Mouse (Mus musculus): ENCODE measurements at regions not wholly inside any gene's neighbourhood (a gene's known extent, or its start where the extent isn't known, plus 50 kb on each side); places are given as distances from the start of the nearest gene placed in this dataset.

DNA sequence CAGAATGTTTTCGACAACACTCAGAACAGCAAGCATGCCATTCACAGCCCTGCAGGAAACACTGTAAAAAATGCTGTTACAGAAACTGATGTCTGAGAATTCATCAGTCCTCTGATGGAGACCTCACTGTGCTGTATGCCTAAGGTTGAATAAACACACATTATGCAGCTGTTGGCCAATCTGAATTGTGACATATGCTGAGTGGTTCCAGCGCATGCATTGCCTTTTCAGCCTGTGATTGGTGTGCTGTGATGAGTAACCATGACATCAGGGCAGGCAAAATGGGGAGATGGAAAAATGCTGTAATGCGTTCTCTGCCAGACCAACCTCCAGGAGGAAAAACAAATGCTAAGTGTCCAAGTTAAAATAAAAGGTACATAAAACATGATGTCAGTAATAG is 620.3 kb downstream of the Utrn start:
- DNase-seq: no peak

DNA sequence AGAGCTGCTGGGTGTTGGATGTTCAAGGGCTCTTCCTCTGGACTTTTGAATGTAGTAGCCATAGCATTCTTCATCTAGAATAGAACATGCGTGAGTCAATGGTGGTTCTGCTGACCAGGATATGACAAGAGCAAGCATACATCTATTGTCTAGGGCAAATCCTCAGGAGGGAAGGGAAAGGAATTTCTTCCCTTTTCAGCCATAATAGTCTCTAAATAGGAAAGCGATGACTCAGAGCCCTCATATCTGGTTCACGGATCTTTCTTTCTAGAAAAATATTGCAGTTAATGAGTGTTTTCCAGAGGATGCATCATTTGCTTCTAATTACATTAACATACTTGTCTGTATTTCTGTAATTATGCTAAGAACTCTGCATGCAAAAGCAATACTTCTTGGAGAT is 615.9 kb downstream of the Utrn start:
- no peak for DNase-seq

- no peak for DNase-seq
Observed at GRCm38 (mm10) chr10:12285679-12286078, 583.5 kb downstream of the Utrn start.

GRCm38 (mm10) chr10:12298887-12299286 is 570.3 kb downstream of the Utrn start:
- DNase-seq: no peak

- DNase-seq: no peak
Observed at GRCm38 (mm10) chr10:12302396-12302795, 566.8 kb downstream of the Utrn start.

GRCm38 (mm10) chr10:12320311-12320710 is 548.9 kb downstream of the Utrn start:
- no peak for DNase-seq

Measured in cerebellum, postnatal 25 days (tissue).